ENCODE assay signal across 20 mouse cellular contexts in genomic region chr15:4503366-4503765, GRCm38 (mm10).
DNase-seq lines count a peak whose midpoint lies in the region; ATAC-seq and TF ChIP-seq lines count a peak whose summit lies in the region.
"Had no signal": no experiment of that assay in that cellular context is flagged by ENCODE, and none has a peak within 500 bp of the region (broad histone marks: within the 10 kb centered on the region; RNA-seq: fewer than 3 reads in every experiment).

No protein-coding gene starts in this region.

- in situ Hi-C loops in CH12.LX (cut with MboI; ENCODE audit: low pct_ligation_motif_present, low pct_unique_long_range_greater_than_20kb, low sequenced_read_pairs): no loop called here

- TF ChIP-seq EP300 in lung, postnatal 0 days (IDR thresholded peaks at IDR 0.05): no peak
- TF ChIP-seq EP300 in CH12.LX (IDR thresholded peaks at IDR 0.05; ENCODE audit: low read length): no peak

- H3K4me2 ChIP-seq in lung, postnatal 0 days (replicated peaks; ENCODE audit: low read depth, low read length): no peak overlapping the region
- no peak overlapping the region for H3K4me2 ChIP-seq in CH12.LX (ENCODE audit: insufficient read depth, low read depth, poor library complexity, severe bottlenecking)
- H3K4me2 ChIP-seq in forebrain, embryonic 12.5 days: no peak overlapping the region

- no peaks in the 10 kb centered on the region for H3K36me3 ChIP-seq in lung, postnatal 0 days (ENCODE audit: insufficient read depth, low read length)
- H3K36me3 ChIP-seq in CH12.LX (replicated peaks in 1 of 2; ENCODE audit: control insufficient read depth in 1 of 2, insufficient read depth in 1 of 2, low read length in 1 of 2): no peaks in the 10 kb centered on the region
- no peaks in the 10 kb centered on the region for H3K36me3 ChIP-seq in forebrain, embryonic 12.5 days (replicated peaks)
- H3K36me3 ChIP-seq: G1E had no signal

- TF ChIP-seq POLR2A in CH12.LX (IDR thresholded peaks at IDR 0.05; ENCODE audit: low read depth, low read length): no peak

- DNase-seq in layer of hippocampus, adult 2 months (ENCODE audit: low spot score in 2 of 2): no peak
- no peak for DNase-seq in layer of hippocampus, adult 8-10 months (ENCODE audit: low spot score in 2 of 2)
- DNase-seq in lung, postnatal 0 days (ENCODE audit: low spot score): peak; percentile 31
- DNase-seq in lung, postnatal 4 days: no peak
- peak; percentile 7 for DNase-seq in CH12.LX (ENCODE audit: extremely low read depth)
- DNase-seq in brain, adult 2 months (ENCODE audit: low read depth, low spot score): peak; percentile 34
- DNase-seq in adrenal gland, adult 8-10 months: no peak
- DNase-seq: adrenal gland, postnatal 14 days; adrenal gland, postnatal 25 days; adrenal gland, postnatal 36 days; B cell, adult 2 months; cerebellum, adult 11 months; cerebellum, adult 11-12 months; cerebellum, adult 18-20 months; cerebellum, adult 8-10 months had no signal

- H3K9ac ChIP-seq in lung, postnatal 0 days (replicated peaks; ENCODE audit: low read depth): no peak overlapping the region
- no peak overlapping the region for H3K9ac ChIP-seq in CH12.LX (ENCODE audit: insufficient read depth, low read depth)
- no peak overlapping the region for H3K9ac ChIP-seq in forebrain, embryonic 12.5 days

- H3K27ac ChIP-seq in layer of hippocampus, adult 2 months: 0 out of 2 replicates have a peak overlapping the region, but pooled peaks have one; percentile 16
- no peak overlapping the region for H3K27ac ChIP-seq in lung, postnatal 0 days (ENCODE audit: low read length)
- no peak overlapping the region for H3K27ac ChIP-seq in CH12.LX (ENCODE audit: insufficient read depth, low read depth)
- H3K27ac ChIP-seq in forebrain, embryonic 12.5 days: no peak overlapping the region

- WGBS in lung, postnatal 0 days: 69% methylated on average over 3 of the region's 3 CpGs
- WGBS in forebrain, embryonic 12.5 days: 89% methylated on average over 3 of the region's 3 CpGs

- no peaks in the 10 kb centered on the region for H3K4me1 ChIP-seq in lung, postnatal 0 days (ENCODE audit: insufficient read depth, low read depth, low read length)
- peaks cover 5 to 13% of the 10 kb centered on the region in 2 experiments; a peak in 2 of 4 replicates for H3K4me1 ChIP-seq in CH12.LX (ENCODE audit: control insufficient read depth in 1 of 2, insufficient read depth in 2 of 2)
- no peaks in the 10 kb centered on the region for H3K4me1 ChIP-seq in forebrain, embryonic 12.5 days

- H3K27me3 ChIP-seq in lung, postnatal 0 days (replicated peaks; ENCODE audit: insufficient read depth, low read length): no peaks in the 10 kb centered on the region
- H3K27me3 ChIP-seq in CH12.LX (replicated peaks): no peaks in the 10 kb centered on the region
- H3K27me3 ChIP-seq in forebrain, embryonic 12.5 days: no peaks in the 10 kb centered on the region

- no peak for ATAC-seq in lung, postnatal 0 days
- ATAC-seq in forebrain, embryonic 12.5 days (ENCODE audit: low FRiP score): no peak
- ATAC-seq: activated CD4-positive, CD25-positive, alpha-beta regulatory T cell, adult 4 months; CD4-positive, CD25-positive, alpha-beta regulatory T cell, adult 4 months; Patski had no signal

- no peaks in the 10 kb centered on the region for H3K9me3 ChIP-seq in lung, postnatal 0 days (ENCODE audit: low read length)
- H3K9me3 ChIP-seq in CH12.LX (replicated peaks; ENCODE audit: low read length): no peaks in the 10 kb centered on the region
- H3K9me3 ChIP-seq in forebrain, embryonic 12.5 days: no peaks in the 10 kb centered on the region
- H3K9me3 ChIP-seq: G1E had no signal

- H3K4me3 ChIP-seq in layer of hippocampus, adult 2 months: no peak overlapping the region
- H3K4me3 ChIP-seq in lung, postnatal 0 days (ENCODE audit: low read depth, low read length): no peak overlapping the region
- H3K4me3 ChIP-seq in CH12.LX (replicated peaks in 1 of 3; ENCODE audit: low read depth in 2 of 3, low read length in 2 of 3, poor library complexity in 1 of 3): no peak overlapping the region
- H3K4me3 ChIP-seq in forebrain, embryonic 12.5 days (replicated peaks): no peak overlapping the region

- H3K79me2 ChIP-seq in CH12.LX (replicated peaks; ENCODE audit: control insufficient read depth, extremely low read depth, insufficient read depth, poor library complexity, severe bottlenecking): no peaks in the 10 kb centered on the region

- no peak for TF ChIP-seq RAD21 in CH12.LX (IDR thresholded peaks at IDR 0.05; ENCODE audit: low read depth, low read length)

- no peak for TF ChIP-seq CTCF in layer of hippocampus, adult 2 months (conservative IDR thresholded peaks at IDR 0.05)
- TF ChIP-seq CTCF in lung, postnatal 0 days (IDR thresholded peaks at IDR 0.05): no peak
- TF ChIP-seq CTCF in CH12.LX (conservative IDR thresholded peaks at IDR 0.05 in 1 of 2, IDR thresholded peaks at IDR 0.05 in 1 of 2; ENCODE audit: low read depth in 2 of 2, low read length in 2 of 2): no peak

- dilution Hi-C loops in CH12.LX (cut with MboI; ENCODE audit: extremely low pct_ligation_motif_present, extremely low pct_unique_long_range_greater_than_20kb, low sequenced_read_pairs): no loop called here

TF ChIP-seq in CH12.LX, 34 proteins besides CTCF, POLR2A, EP300 and RAD21:
- TF ChIP-seq USF1 (IDR thresholded peaks at IDR 0.05; ENCODE audit: low read depth, low read length): no peak
- TF ChIP-seq HCFC1 (IDR thresholded peaks at IDR 0.05; ENCODE audit: low read depth, low read length): no peak
- no peak for TF ChIP-seq CHD1 (IDR thresholded peaks at IDR 0.05; ENCODE audit: low read depth, low read length)
- no peak for TF ChIP-seq ZKSCAN1 (IDR thresholded peaks at IDR 0.05; ENCODE audit: borderline replicate concordance, low read depth, low read length)
- TF ChIP-seq IRF4 (IDR thresholded peaks at IDR 0.05; ENCODE audit: low read depth, low read length): no peak
- TF ChIP-seq JUN (IDR thresholded peaks at IDR 0.05; ENCODE audit: insufficient read depth, low read depth, low read length): peak; percentile 71
- TF ChIP-seq ETS1 (conservative IDR thresholded peaks at IDR 0.05; ENCODE audit: low read depth, low read length): peak; percentile 22; the same call in 1 of the 2 replicates
- peak; percentile 92 for TF ChIP-seq MEF2A (IDR thresholded peaks at IDR 0.05; ENCODE audit: borderline replicate concordance, low read depth, low read length)
- no peak for TF ChIP-seq ZNF384 (IDR thresholded peaks at IDR 0.05; ENCODE audit: low read depth, low read length)

Comparison
In these comparisons a context has a peak if more than half of its experiments do, and no peak if none do; other contexts are left out.
1. DNase-seq: peak in lung, postnatal 0 days (single experiment), CH12.LX (single experiment) and brain, adult 2 months (single experiment); none in layer of hippocampus, adult 2 months (0 of 2), layer of hippocampus, adult 8-10 months (0 of 2), lung, postnatal 4 days (0 of 2) and adrenal gland, adult 8-10 months (single experiment).